Mouse (Mus musculus): ENCODE data around the gene LTO1.
A peak's percentile ranks its signal among the peaks of the same experiment; 100 is the strongest.

GRCm38 (mm10) chr7:144895305-144896111 lies 19.4 kb upstream of the LTO1 start:
- peak; percentile 90 for TF ChIP-seq CTCF (IDR thresholded peaks at IDR 0.05)
- no peak for TF ChIP-seq EP300 (IDR thresholded peaks at IDR 0.05)
